Mouse (Mus musculus) gastrocnemius, postnatal 4 days (tissue): ENCODE measurements around the gene Setd7. TPM values are rescaled to one million over a fixed set of nuclear protein-coding genes. Genes with fewer than 3 reads are reported as not detected.
A peak's percentile ranks its signal among the peaks of the same experiment; 100 is the strongest.

Experiments
- DNase-seq, 2 experiments: peaks; one replicate each; pipeline ENCODE4 v3.0.0; 2021 to 2022; ENCODE audit warnings: low spot score in 2 of 2, mixed read lengths in 2 of 2
- total RNA-seq, 2 experiments: library from RNA; stranded (reverse); gene quantifications; 2 replicates each; pipeline ENCODE4 v1.2.3; 2021

Setd7 gene
- total RNA-seq, 2 experiments from 2014 or later, result 74.5 to 82.5 TPM

- no peak for DNase-seq
These were observed 41.9 kb downstream of the Setd7 start for GRCm38 (mm10) chr3:51518763-51519121.

GRCm38 (mm10) chr3:51517878-51518762 is 42.6 kb downstream of the Setd7 start:
- DNase-seq, result no peak

- no peak for DNase-seq
These were observed 43.2 kb downstream of the Setd7 start for GRCm38 (mm10) chr3:51517467-51517866.

GRCm38 (mm10) chr3:51511983-51512382 is 48.7 kb downstream of the Setd7 start:
- DNase-seq, result no peak

- peak; percentile 48 to 76 for DNase-seq
These were observed 49.8 kb downstream of the Setd7 start for GRCm38 (mm10) chr3:51510903-51511302.

GRCm38 (mm10) chr3:51505465-51505864 is 55.2 kb downstream of the Setd7 start:
- DNase-seq, result no peak

GRCm38 (mm10) chr3:51504385-51504952 is 56.2 kb downstream of the Setd7 start:
- no peak for DNase-seq

- DNase-seq, result no peak
These were observed 60.8 kb downstream of the Setd7 start for GRCm38 (mm10) chr3:51499876-51500275.

- no peak for DNase-seq
These were observed 62.0 kb downstream of the Setd7 start for GRCm38 (mm10) chr3:51498659-51499058.

GRCm38 (mm10) chr3:51497978-51498377 is 62.7 kb downstream of the Setd7 start:
- no peak for DNase-seq

- no peak for DNase-seq
These were observed 65.0 kb downstream of the Setd7 start for GRCm38 (mm10) chr3:51495646-51496045.

GRCm38 (mm10) chr3:51494466-51494865 is 66.2 kb downstream of the Setd7 start:
- DNase-seq, result no peak

- DNase-seq, result no peak
These were observed 67.3 kb downstream of the Setd7 start for GRCm38 (mm10) chr3:51493272-51493838.

- no peak for DNase-seq
These were observed 70.5 kb downstream of the Setd7 start for GRCm38 (mm10) chr3:51490088-51490753.

- no peak for DNase-seq
These were observed 74.0 kb downstream of the Setd7 start for GRCm38 (mm10) chr3:51486491-51487195.

GRCm38 (mm10) chr3:51485347-51485746 is 75.3 kb downstream of the Setd7 start:
- DNase-seq, result no peak

GRCm38 (mm10) chr3:51484370-51484769 is 76.3 kb downstream of the Setd7 start:
- DNase-seq, result no peak

GRCm38 (mm10) chr3:51483741-51484359 is 76.8 kb downstream of the Setd7 start, which contains the start of gene Rab33b:
Gene Rab33b, plus strand, starts transcription at chr3:51483920.
- DNase-seq, result peak; percentile 96 to 97

- DNase-seq, result no peak
These were observed 77.9 kb downstream of the Setd7 start for GRCm38 (mm10) chr3:51482781-51483180.

- DNase-seq, result no peak
These were observed 78.8 kb downstream of the Setd7 start for GRCm38 (mm10) chr3:51481881-51482280.

GRCm38 (mm10) chr3:51481059-51481458 is 79.6 kb downstream of the Setd7 start:
- DNase-seq, result peak in 1 of 2 experiments; percentile 31
